Mouse (Mus musculus): ENCODE results near the gene Usp2. TPM values are rescaled to one million over a fixed set of nuclear protein-coding genes. Genes with fewer than 3 reads are reported as not detected.
"Not testable (repeated sequence)": the region's sequence is repeated elsewhere in the genome, so short reads cannot be mapped to it uniquely, and the experiment has no call there.

Usp2 gene
- total RNA-seq, 2 experiments from 2014 or later: 142 to 224 TPM

GRCm38 (mm10) chr9:44108269-44109055 is 41.6 kb downstream of the Usp2 start:
- DNase-seq: no peak
- intact Hi-C loops (cut with DNase I; ENCODE audit: low total_unique reads): no loop called here

DNA sequence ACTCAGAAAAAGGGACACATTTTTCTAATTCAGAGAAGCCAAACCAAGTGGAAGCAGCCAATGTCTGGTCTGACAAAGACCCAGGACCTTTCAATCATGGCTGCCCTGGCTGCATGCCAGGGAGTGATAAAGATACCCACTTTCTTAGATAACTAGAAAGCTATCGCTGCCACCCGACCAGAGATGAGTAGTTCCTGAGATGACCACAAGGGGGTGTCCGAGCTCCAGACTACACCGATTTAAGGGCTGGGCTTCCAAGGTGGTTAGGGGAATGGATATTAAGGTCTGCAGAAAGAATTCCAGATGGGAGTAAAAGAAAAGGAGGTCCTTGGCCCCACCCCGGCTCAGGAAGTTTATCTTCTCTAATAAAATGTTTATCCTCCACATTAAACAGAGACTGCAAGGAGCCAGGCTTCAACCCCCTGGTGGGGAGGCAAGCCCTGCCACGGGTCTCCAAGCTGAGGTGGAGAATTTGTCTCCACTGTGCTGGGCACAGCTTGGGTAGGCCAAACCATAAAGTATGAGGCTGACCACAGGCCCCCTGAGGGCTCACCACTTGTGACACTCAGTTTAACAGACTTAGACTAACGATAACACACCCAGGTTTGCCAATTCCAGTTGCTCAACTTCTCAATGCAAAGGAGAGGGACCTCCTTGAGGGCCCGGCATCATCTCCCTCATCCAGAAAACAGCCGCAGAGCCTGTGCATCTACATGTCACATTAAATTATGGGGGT is 42.7 kb downstream of the Usp2 start:
- DNase-seq: peak; percentile 60
- intact Hi-C loops (cut with DNase I; ENCODE audit: low total_unique reads): no loop called here

GRCm38 (mm10) chr9:44111909-44112308 is 45.1 kb downstream of the Usp2 start:
- intact Hi-C loops (cut with DNase I; ENCODE audit: low total_unique reads); DNase-seq: not testable (repeated sequence)

DNA sequence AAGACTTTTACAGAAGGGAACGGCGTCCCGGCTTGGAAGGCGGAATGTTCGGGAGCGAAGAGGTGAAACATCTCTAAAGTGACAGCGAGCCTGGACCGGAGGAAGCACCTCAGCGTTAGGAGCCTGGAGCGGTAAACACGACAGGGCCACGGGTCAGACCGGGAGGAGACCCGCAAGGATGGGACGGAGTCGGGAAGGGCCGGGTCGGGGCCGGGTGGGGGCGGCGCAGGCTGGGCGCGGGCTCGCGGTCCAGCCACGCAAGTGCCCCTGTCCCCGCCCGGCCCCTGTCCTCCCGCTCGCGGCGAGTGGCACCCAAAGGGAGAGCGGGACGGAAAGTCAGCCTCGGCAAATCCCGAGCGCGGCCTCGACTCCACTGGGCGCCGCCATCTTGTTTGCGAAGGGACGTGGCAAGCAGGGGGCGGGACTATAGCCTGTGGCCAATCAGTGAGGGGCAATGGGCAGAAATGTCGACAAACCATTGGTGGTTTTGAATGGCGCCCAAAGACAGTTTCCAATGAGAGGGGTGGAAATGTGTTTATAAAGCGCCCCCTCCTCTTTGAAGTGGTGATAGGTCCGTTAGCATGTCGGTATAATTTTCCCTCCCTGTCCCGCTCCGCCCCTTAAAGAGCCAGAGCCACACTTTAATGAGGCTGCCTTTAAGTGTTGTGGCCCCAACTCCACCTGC is 46.4 kb downstream of the Usp2 start, which contains the start of the genes Gm49380 and Rnf26:
Gene Gm49380, minus strand, starts transcription at position 396 of the 685 bp plus-strand sequence.
Gene Rnf26, minus strand, starts transcription at position 413 of the 685 bp plus-strand sequence.
- peak; percentile 96 for DNase-seq
- intact Hi-C loops (cut with DNase I; ENCODE audit: low total_unique reads): no loop called here

- intact Hi-C loops (cut with DNase I; ENCODE audit: low total_unique reads): no loop called here
- DNase-seq: no peak
Measured at GRCm38 (mm10) chr9:44114453-44114852, 47.6 kb downstream of the Usp2 start.

DNA sequence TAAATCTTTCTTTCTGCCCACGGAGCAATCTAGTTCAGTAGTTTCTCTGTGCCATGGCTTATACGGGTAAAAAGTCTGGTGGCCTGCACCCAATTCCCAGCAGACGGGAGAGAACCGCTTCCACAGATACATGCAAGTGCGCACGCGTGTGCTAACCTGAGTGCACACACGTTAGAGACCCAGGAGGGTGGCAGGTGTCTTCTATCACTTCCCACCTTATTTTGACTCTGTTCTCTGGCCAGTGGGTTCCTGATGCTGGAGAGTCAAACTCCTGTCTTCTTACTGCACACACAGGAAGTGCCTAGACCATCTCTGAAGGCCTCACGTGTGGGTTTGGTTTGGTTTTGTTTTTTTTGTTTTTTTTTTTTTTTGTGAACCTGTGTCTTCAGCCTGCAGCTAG is 48.8 kb downstream of the Usp2 start:
- intact Hi-C loops (cut with DNase I; ENCODE audit: low total_unique reads): no loop called here
- DNase-seq: no peak

DNA sequence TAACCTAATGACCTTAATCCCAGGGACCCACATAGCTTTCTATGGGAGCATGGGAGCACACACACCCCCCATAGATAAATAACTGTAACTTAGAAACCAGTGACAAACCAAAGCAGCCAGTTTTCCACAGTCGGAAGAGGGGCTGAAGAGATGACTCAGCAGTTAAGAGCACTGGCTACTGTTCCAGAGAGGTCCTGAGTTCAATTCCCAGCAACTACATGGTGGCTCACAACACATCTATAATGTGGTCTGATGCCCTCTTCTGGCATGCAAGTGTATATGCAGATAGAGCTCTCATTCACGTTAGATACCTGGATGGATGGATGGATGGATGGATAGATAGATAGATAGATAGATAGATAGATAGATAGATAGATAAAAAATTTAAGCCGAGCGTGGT is 49.4 kb downstream of the Usp2 start:
- intact Hi-C loops (cut with DNase I; ENCODE audit: low total_unique reads): no loop called here
- DNase-seq: no peak

DNA sequence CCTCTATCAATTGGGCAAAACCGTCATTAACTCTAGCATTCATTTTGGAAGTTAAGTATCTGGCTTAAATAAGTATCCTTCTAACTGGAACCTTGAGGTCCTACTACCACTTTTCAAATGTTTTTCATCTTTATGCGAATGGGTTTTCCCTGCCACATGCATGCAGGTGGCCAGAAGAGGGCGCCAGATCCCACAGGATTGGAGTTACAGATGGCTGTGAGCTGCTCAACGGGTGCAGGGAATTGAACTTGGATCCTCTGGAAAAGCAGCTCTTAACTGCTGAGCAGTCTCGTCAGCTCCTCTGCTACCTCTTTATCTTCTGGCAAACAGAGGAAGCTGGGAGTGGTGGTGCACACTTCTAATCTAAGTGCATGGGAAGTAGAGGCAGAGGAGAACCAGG is 52.2 kb downstream of the Usp2 start:
- DNase-seq: no peak
- intact Hi-C loops (cut with DNase I; ENCODE audit: low total_unique reads): no loop called here

- intact Hi-C loops (cut with DNase I; ENCODE audit: low total_unique reads): no loop called here
- DNase-seq: no peak
Measured at GRCm38 (mm10) chr9:44119948-44120465, 53.2 kb downstream of the Usp2 start.

DNA sequence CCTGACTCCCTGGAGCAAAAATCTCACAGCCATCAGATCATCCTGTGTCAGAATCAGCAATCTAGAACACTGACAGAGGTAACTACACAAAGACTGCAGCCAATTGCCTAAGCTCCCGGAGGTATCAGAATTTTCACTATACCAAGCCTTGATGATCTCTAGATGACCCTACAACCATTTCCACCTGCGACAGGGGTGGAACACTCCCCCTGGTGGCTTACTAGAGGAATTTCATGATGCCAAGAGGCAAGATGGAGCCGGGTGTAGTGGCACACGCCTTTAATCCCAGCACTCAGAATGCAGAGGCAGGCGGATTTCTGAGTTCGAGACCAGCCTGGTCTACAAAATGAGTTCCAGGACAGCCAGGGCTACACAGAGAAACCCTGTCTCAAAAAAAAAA is 57.5 kb downstream of the Usp2 start:
- intact Hi-C loops (cut with DNase I; ENCODE audit: low total_unique reads): no loop called here
- DNase-seq: no peak

GRCm38 (mm10) chr9:44125026-44125425 is 58.2 kb downstream of the Usp2 start:
- intact Hi-C loops (cut with DNase I; ENCODE audit: low total_unique reads): no loop called here
- no peak for DNase-seq

GRCm38 (mm10) chr9:44125546-44126428 is 59.0 kb downstream of the Usp2 start:
- intact Hi-C loops (cut with DNase I; ENCODE audit: low total_unique reads): no loop called here
- DNase-seq: peak; percentile 82

- intact Hi-C loops (cut with DNase I; ENCODE audit: low total_unique reads): no loop called here
- no peak for DNase-seq
Measured at GRCm38 (mm10) chr9:44126746-44127145, 59.9 kb downstream of the Usp2 start.

DNA sequence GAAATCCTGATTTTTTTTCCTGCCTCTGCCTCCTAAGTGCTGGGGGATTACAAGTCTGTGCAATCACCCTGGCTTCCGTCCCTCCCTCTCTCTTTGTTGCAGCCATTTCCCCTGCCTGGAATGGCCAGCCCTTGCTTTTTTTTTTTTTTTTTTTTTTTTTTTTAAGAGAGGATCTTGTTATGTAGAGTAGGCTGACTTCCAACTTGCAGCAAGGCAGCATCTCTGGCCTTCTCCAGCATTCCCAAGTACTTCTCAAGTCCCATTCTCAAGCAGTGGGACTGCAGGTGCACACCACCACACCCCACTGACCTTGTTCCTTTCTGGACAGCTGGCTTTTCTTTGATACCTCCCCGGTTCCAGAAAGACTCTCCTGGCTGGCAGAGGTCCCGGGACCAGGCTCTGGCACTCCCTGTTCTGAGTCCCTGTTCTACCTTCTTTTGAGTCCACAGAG is 60.6 kb downstream of the Usp2 start:
- DNase-seq: no peak
- intact Hi-C loops (cut with DNase I; ENCODE audit: low total_unique reads): no loop called here

GRCm38 (mm10) chr9:44129633-44130032 is 62.8 kb downstream of the Usp2 start:
- DNase-seq: no peak
- intact Hi-C loops (cut with DNase I; ENCODE audit: low total_unique reads): loop anchor here (5.0 to 10.0 kb wide), 2 partner anchors 105 to 353 kb away; partner anchors contain the start of genes Bcl9l and Cbl

GRCm38 (mm10) chr9:44130034-44130433 is 63.2 kb downstream of the Usp2 start:
- DNase-seq: peak; percentile 74
- intact Hi-C loops (cut with DNase I; ENCODE audit: low total_unique reads): loop anchor here (5.0 to 10.0 kb wide), 2 partner anchors 105 to 352 kb away; partner anchors contain the start of genes Bcl9l and Cbl

DNA sequence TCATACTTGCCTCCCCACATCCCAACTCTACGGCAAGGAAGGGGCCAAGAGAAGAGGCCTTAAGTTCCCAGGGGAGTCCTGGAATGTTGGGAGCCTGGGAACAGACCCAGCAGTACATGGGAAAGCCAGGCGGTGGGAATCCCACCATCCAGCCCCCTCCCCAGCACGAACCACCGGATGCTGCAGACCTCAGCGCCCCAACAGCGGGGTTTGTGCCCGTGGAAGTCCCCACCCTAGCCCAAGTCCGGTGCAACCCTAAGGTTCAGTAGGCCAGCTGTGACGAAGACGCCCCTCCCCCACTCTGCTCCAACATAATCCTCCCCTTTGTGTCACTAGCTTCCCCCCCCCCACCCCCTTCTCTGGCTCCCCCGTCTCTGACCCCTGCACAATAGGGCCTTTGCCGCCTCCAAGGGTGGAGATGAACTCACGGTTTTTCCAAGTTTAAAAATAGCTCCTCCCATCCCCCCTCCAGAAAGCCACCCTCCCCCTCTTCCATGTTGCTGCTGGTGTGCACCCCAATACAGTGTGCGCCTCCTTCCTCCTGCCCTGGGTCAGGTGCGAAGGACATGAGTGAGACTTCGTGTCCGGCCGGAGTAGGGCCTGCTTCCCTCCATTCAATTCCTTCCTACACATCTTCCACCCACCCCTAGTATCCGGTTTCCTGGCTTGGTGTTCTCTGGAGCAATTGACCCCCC is 63.9 kb downstream of the Usp2 start:
- intact Hi-C loops (cut with DNase I; ENCODE audit: low total_unique reads): loop anchor here (5.0 to 10.0 kb wide), 2 partner anchors 104 to 352 kb away; partner anchors contain the start of genes Bcl9l and Cbl
- DNase-seq: peak; percentile 56

- intact Hi-C loops (cut with DNase I; ENCODE audit: low total_unique reads): loop anchor here (5.0 to 10.0 kb wide), 2 partner anchors 104 to 351 kb away; partner anchors contain the start of genes Bcl9l and Cbl
- no peak for DNase-seq
Measured at GRCm38 (mm10) chr9:44131276-44131590, 64.4 kb downstream of the Usp2 start.

Measured in gastrocnemius, postnatal 14 days (tissue).